Mouse (Mus musculus) intestine, embryonic 14.5 days (tissue): Measurements from ENCODE around the gene Adgrg5. TPM values are rescaled to one million over a fixed set of nuclear protein-coding genes. Genes with fewer than 3 reads are reported as not detected.

Source experiments
- ATAC-seq: fragments of 200-750 bp; cut with Nextera tagmentation; replicated peaks from 2 replicates; pipeline ENCODE4 v1.8.0; 2017; ENCODE audit warnings: low read depth, moderate number of reproducible peaks, moderate TSS enrichment, moderate library complexity; ENCODE audit not compliant: low FRiP score, low TSS enrichment
- DNase-seq: peaks from one replicate; pipeline ENCODE4 v3.0.0-alpha.2; 2018; ENCODE audit warnings: low spot score
- H3K27ac ChIP-seq: fragments of 300-500 bp; sonication (generic); 2 replicates; pipeline ENCODE4 v1.5.1; 2014; ENCODE audit warnings: low read depth, mild to moderate bottlenecking, control low read depth
- H3K27me3 ChIP-seq: fragments of 300-500 bp; sonication (generic); replicated peaks from 2 replicates; pipeline ENCODE4 v1.6.1; 2014; ENCODE audit warnings: low read length, control low read depth; ENCODE audit not compliant: control insufficient read depth, insufficient read depth
- H3K36me3 ChIP-seq: fragments of 300-500 bp; sonication (generic); 2 replicates; pipeline ENCODE4 v1.6.1; 2014; ENCODE audit warnings: low read length, control low read depth; ENCODE audit not compliant: control insufficient read depth, insufficient read depth
- H3K4me1 ChIP-seq: fragments of 300-500 bp; sonication (generic); replicated peaks from 2 replicates; pipeline ENCODE4 v1.6.1; 2014; ENCODE audit warnings: low read length, control low read depth, mixed read lengths; ENCODE audit not compliant: control insufficient read depth, insufficient read depth
- H3K4me2 ChIP-seq: fragments of 300-500 bp; sonication (generic); 2 replicates; pipeline ENCODE4 v1.6.1; 2014; ENCODE audit warnings: low read length
- H3K4me3 ChIP-seq: fragments of 300-500 bp; sonication (generic); 2 replicates; pipeline ENCODE4 v1.5.1; 2014; ENCODE audit warnings: low read depth, low read length, control low read depth, mixed read lengths
- H3K9ac ChIP-seq: fragments of 300-500 bp; sonication (generic); 2 replicates; pipeline ENCODE4 v1.6.1; 2014; ENCODE audit warnings: mild to moderate bottlenecking, low read length
- H3K9me3 ChIP-seq: fragments of 300-500 bp; sonication (generic); 2 replicates; pipeline ENCODE4 v1.6.1; 2016; ENCODE audit warnings: low read length, control low read depth; ENCODE audit not compliant: control insufficient read depth
- WGBS: fragments of 180-500 bp; shearing (Covaris S2); extraction: QIAGEN DNeasy Blood & Tissue Kit; methylation state at CpG from one replicate; pipeline ENCODE4 v1.1.7; 2014; 5-methylcytosine and 5-hydroxymethylcytosine counted together
- polyA plus RNA-seq: library from polyadenylated mRNA; unstranded; fragments of >200 nt; fragmentation: Nextera tagmentation; extraction: Ambion mirVana; gene quantifications from 2 replicates; pipeline ENCODE4 v1.2.1, GENCODE M21; 2014

The Adgrg5 gene
- polyA plus RNA-seq, 1 experiment from 2014 or later, result 1.4 TPM

DNA sequence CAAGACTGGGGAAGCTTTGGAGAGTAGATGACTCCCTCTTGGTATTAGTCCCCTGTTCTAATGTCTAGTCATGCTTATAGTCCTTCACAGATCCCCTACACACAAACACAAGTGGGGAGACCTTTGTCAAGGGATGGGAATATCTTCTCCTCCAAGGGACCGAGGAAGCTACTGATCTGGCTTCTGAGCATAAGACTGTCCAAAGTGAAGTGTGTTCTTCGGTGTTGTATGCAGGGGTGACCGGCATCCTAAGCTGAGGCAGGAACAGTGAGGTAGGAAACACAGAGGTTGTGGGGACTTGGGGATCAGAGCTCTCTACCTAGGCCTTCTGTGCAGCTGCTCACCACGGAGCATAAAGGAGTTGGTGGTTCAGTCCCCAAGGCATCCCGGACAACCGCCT, 1.3 kb upstream of the Adgrg5 start:
- ATAC-seq, result no peak
- 53% methylated on average over 6 of the region's 6 CpGs for WGBS
- H3K4me3 ChIP-seq, result no peak overlapping the region
- H3K9ac ChIP-seq, result no peak overlapping the region
- DNase-seq, result no peak
- H3K36me3 ChIP-seq, result no peaks in the 10 kb centered on the region
- H3K27ac ChIP-seq, result no peak overlapping the region
- H3K27me3 ChIP-seq, result no peaks in the 10 kb centered on the region
- H3K4me1 ChIP-seq, result peaks cover 8% of the 10 kb centered on the region; the same call in 1 of the 2 replicates
- H3K9me3 ChIP-seq, result no peaks in the 10 kb centered on the region
- H3K4me2 ChIP-seq, result no peak overlapping the region

DNA sequence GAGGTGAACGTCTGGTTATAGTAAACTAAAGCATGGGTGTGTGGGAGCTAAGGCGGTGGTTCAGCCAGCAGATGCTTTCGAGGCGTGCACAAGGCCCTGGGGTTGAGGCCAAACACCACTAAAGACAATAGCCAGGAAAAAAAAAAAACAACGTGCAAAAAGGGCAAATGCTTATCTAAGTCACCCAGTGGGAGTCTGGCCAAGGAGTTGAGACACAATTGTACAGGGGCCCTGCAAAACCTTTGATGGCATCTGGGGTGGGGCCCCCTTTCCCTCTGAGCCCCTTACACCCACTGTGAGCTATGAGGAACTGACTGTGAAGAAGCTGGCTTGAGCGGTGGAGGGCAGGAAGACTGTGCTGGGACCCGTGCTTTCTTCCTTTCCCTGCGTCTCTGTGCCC, 892 bp upstream of the Adgrg5 start:
- ATAC-seq (no peak), DNase-seq (no peak)
- 26% methylated on average over 8 of the region's 8 CpGs for WGBS
- Histone ChIP-seq H3K4me1 (peaks cover 8% of the 10 kb centered on the region; the same call in 1 of the 2 replicates), H3K9ac (no peak overlapping the region), H3K27ac (no peak overlapping the region), H3K36me3 (no peaks in the 10 kb centered on the region), H3K4me3 (no peak overlapping the region), H3K27me3 (no peaks in the 10 kb centered on the region), H3K4me2 (no peak overlapping the region), H3K9me3 (no peaks in the 10 kb centered on the region)

GRCm38 (mm10) chr8:94928227-94928626, 4.7 kb downstream of the Adgrg5 start:
- Histone ChIP-seq H3K9ac (no peak overlapping the region), H3K4me3 (no peak overlapping the region), H3K27ac (no peak overlapping the region), H3K27me3 (no peaks in the 10 kb centered on the region), H3K4me2 (no peak overlapping the region), H3K36me3 (no peaks in the 10 kb centered on the region), H3K4me1 (no peaks in the 10 kb centered on the region), H3K9me3 (no peaks in the 10 kb centered on the region)
- no peak for DNase-seq
- ATAC-seq, result no peak
- 70% methylated on average over 3 of the region's 3 CpGs for WGBS

GRCm38 (mm10) chr8:94933918-94934317, 10.4 kb downstream of the Adgrg5 start:
- no peak overlapping the region for H3K4me3 ChIP-seq
- no peak overlapping the region for H3K4me2 ChIP-seq
- 48% methylated on average over 5 of the region's 5 CpGs for WGBS
- H3K9ac ChIP-seq, result no peak overlapping the region
- DNase-seq (no peak), ATAC-seq (no peak)
- no peaks in the 10 kb centered on the region for H3K9me3 ChIP-seq
- no peaks in the 10 kb centered on the region for H3K4me1 ChIP-seq
- no peaks in the 10 kb centered on the region for H3K27me3 ChIP-seq
- no peaks in the 10 kb centered on the region for H3K36me3 ChIP-seq
- H3K27ac ChIP-seq, result no peak overlapping the region

- Histone ChIP-seq H3K27ac (no peak overlapping the region), H3K9me3 (no peaks in the 10 kb centered on the region), H3K27me3 (no peaks in the 10 kb centered on the region), H3K36me3 (no peaks in the 10 kb centered on the region), H3K4me3 (no peak overlapping the region), H3K4me2 (no peak overlapping the region), H3K4me1 (no peaks in the 10 kb centered on the region), H3K9ac (no peak overlapping the region)
- ATAC-seq (no peak), DNase-seq (no peak)
- WGBS, result 84% methylated on average over 3 of the region's 3 CpGs
Observed at GRCm38 (mm10) chr8:94935172-94935571, 11.7 kb downstream of the Adgrg5 start.

- 20% methylated on average over 6 of the region's 6 CpGs for WGBS
- H3K36me3 ChIP-seq, result no peaks in the 10 kb centered on the region
- ATAC-seq, result no peak
- H3K27me3 ChIP-seq, result no peaks in the 10 kb centered on the region
- DNase-seq, result peak; percentile 90
- H3K4me1 ChIP-seq, result peaks cover 7% of the 10 kb centered on the region; the same call in 1 of the 2 replicates
- H3K4me3 ChIP-seq, result no peak overlapping the region
- no peak overlapping the region for H3K27ac ChIP-seq
- no peak overlapping the region for H3K9ac ChIP-seq
- H3K9me3 ChIP-seq, result no peaks in the 10 kb centered on the region
- H3K4me2 ChIP-seq, result no peak overlapping the region
Observed at GRCm38 (mm10) chr8:94942566-94942965, 19.1 kb downstream of the Adgrg5 start.

DNA sequence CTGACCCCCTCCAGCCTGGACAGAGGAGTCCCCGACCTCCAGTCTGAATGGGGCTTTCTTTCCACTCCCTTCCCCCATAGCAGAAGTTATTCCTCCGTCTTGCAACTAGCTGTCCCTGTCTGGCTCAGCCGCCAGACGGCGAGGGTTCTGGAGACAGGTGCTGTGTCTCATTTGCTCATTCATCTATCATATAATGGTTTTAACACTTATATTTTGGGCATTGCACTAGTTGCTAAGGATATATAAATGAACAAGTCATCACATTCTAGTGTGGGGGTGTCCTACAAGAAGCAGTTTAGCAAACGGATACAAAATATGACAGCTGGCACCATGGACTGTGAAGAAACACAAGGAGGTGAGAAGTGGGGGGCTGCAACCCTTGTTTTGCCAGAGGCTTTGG, 21.7 kb downstream of the Adgrg5 start:
- H3K27me3 ChIP-seq, result no peaks in the 10 kb centered on the region
- H3K4me2 ChIP-seq, result no peak overlapping the region

DNA sequence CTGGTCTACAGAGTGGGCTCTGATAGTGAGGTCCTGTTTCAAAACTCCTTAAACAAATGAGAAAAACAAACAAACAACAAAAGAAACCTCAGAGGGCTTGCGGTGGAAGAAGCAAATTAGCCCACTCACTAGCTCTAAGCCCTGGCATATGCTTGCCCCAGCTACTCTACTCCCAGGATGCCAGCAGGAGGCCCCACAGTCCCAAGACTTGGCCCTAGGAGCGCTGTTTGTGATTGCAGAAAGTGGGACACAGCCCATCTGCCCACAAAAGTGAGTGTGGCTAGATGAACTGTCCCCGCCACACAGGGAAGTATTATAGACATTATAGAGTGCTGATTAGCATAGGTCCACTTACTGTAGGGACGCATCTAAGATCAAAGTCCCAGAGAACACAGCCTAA, 24.9 kb downstream of the Adgrg5 start:
- Histone ChIP-seq H3K9me3 (no peaks in the 10 kb centered on the region), H3K4me3 (no peak overlapping the region), H3K27me3 (no peaks in the 10 kb centered on the region), H3K27ac (no peak overlapping the region), H3K4me1 (peaks cover 7% of the 10 kb centered on the region; the same call in 1 of the 2 replicates), H3K4me2 (no peak overlapping the region), H3K9ac (no peak overlapping the region), H3K36me3 (no peaks in the 10 kb centered on the region)
- 80% methylated on average over 4 of the region's 4 CpGs for WGBS
- ATAC-seq (no peak), DNase-seq (no peak)

More for the DNA sequence above, 21.7 kb downstream of the Adgrg5 start:
- Histone ChIP-seq H3K9ac (no peak overlapping the region), H3K4me1 (peaks cover 7% of the 10 kb centered on the region; the same call in 1 of the 2 replicates), H3K4me3 (no peak overlapping the region), H3K36me3 (no peaks in the 10 kb centered on the region), H3K9me3 (no peaks in the 10 kb centered on the region), H3K27ac (no peak overlapping the region)
- ATAC-seq (no peak), DNase-seq (no peak)
- WGBS, result 39% methylated on average over 6 of the region's 6 CpGs

DNA sequence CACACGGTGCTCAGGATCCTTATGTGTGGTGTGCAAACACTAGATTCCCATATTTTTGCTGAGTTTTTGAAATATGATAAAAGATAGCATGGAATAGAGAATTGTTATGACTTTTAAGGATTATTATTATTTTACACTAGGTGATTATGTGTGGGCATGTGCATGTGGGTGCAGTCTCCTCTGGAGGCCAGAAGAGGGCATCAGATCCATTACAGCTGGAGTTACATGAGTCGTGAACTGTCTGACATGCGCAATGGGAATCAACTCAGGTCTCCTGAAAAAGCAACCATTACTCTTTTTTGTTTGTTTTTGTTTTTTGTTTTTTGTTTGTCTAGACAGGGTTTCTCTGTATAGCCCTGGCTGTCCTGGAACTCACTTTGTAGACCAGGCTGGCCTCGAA, 25.5 kb downstream of the Adgrg5 start:
- no peak overlapping the region for H3K4me2 ChIP-seq
- no peak overlapping the region for H3K9ac ChIP-seq
- ATAC-seq (no peak), DNase-seq (no peak)
- H3K27me3 ChIP-seq, result no peaks in the 10 kb centered on the region
- H3K27ac ChIP-seq, result no peak overlapping the region
- H3K4me3 ChIP-seq, result no peak overlapping the region
- H3K4me1 ChIP-seq, result peaks cover 7% of the 10 kb centered on the region; the same call in 1 of the 2 replicates
- WGBS, result 86% methylated on average over 4 of the region's 4 CpGs
- H3K36me3 ChIP-seq, result no peaks in the 10 kb centered on the region
- H3K9me3 ChIP-seq, result no peaks in the 10 kb centered on the region
